8 mouse cellular contexts compared by ENCODE assay signal in genomic region chr19:8888511-8889385, GRCm38 (mm10). TPM values are rescaled to one million over a fixed set of nuclear protein-coding genes. Genes with fewer than 3 reads are reported as not detected.
DNase-seq lines count a peak whose midpoint lies in the region; ATAC-seq lines count a peak whose summit lies in the region.

Gene 1810009A15Rik, plus strand, starts transcription at chr19:8888853.
Gene Gm49416, plus strand, starts transcription at chr19:8888926.

- ATAC-seq in common myeloid progenitor, adult 5-6 weeks (replicated peaks; ENCODE audit: low read depth, poor library complexity, severe bottlenecking) = peak; percentile 89
- ATAC-seq in megakaryocyte progenitor cell, adult 5-6 weeks (replicated peaks; ENCODE audit: poor library complexity) = peak; percentile 87

- peak; percentile 99 for DNase-seq in ZHBTc4 (ENCODE audit: low read depth, low spot score)
- peak; percentile 86 to 91 for DNase-seq in gastrocnemius, adult 8-10 months (ENCODE audit: low spot score in 2 of 2)
- peak; percentile 99 for DNase-seq in induced T-regulatory cell, adult 2 months (ENCODE audit: low read depth)
- DNase-seq in left cerebral cortex, adult 9 months (ENCODE audit: low spot score in 2 of 2) = peak; percentile 80 to 94
- peak; percentile 94 for DNase-seq in right cerebral cortex, postnatal 14 days
- DNase-seq in urinary bladder, postnatal 36 days (ENCODE audit: low spot score in 2 of 2) = peak; percentile 86 to 95

RNA-seq across cellular contexts. Expression of gene 1810009A15Rik, which starts in this region (rescaled TPM):
- 53.0 and 62.6 TPM in 2 replicates for total RNA-seq in common myeloid progenitor, adult 5-6 weeks (2017)
- total RNA-seq in gastrocnemius, adult 8-10 months (2022) = 10 to 100 TPM; 13.8 to 16.3 (median 15.9) TPM
- total RNA-seq in megakaryocyte progenitor cell, adult 5-6 weeks (2015) = 51.4 and 70.0 TPM in 2 replicates
- 74.3 and 91.0 TPM in 2 replicates for total RNA-seq in megakaryocyte progenitor cell, adult 5-6 weeks (2017)

RNA-seq across cellular contexts. Expression of gene Gm49416, which starts in this region (rescaled TPM):
- total RNA-seq in common myeloid progenitor, adult 5-6 weeks (2017) = not detected in 2 replicates
- 1 to 10 TPM in 3 of 4 experiments, not detected in 1; 2.6 to 5.7 (median 2.9) TPM for total RNA-seq in gastrocnemius, adult 8-10 months (2022)
- 1.5 and 2.5 TPM in 2 replicates for total RNA-seq in megakaryocyte progenitor cell, adult 5-6 weeks (2015)
- not detected in 2 replicates for total RNA-seq in megakaryocyte progenitor cell, adult 5-6 weeks (2017)

Comparison
In these comparisons a context has a peak if more than half of its experiments do, and no peak if none do; other contexts are left out.
1. Peak in every context shown above with its lines: DNase-seq and ATAC-seq.